Mouse (Mus musculus) left cerebral cortex, adult 11 months (tissue): ENCODE data around the gene Robo4.

ENCODE experiments used
- DNase-seq: peaks from one replicate; pipeline ENCODE4 v3.0.0; 2022; ENCODE audit warnings: low spot score

Robo4 gene

DNA sequence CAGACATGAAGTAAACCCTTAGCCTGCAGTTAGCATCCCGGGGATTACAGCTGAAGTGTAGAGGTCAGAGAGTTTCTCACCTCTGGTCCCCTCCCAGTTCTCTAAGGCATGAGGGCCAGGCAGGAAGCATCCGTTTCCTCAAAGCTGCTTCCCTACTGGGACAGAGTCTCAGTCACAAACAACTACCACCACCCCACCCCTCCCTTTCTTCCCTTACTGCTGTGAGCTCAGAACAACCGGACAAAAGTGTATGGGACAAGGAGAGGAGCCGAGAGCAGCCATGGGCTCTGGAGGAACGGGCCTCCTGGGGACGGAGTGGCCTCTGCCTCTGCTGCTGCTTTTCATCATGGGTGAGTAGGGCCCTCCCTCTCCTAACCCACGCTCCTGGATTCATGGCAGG lies at the start of gene Robo4:
Gene Robo4, plus strand, starts transcription at position 96 of the 400 bp plus-strand sequence.
- no peak for DNase-seq

DNA sequence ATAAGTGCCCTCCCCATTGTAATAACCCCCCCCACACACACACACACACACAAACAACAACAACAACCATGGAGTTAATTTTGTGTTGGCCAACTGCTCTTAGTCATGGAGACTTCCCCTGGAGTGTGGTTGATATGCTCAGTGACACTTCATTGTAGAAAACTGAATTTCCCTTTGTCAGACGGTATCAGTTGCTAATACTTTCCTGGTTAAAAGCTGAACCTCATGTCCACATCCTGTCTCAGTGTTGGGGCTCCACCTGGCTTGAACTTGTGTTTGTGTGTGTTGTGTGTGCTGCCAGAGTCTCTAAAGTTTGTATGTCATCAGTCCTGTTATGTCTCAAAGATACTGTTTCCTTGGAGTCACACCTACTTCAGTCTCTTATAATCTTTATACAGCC lies 47.2 kb upstream of the Robo4 start:
- no peak for DNase-seq

DNA sequence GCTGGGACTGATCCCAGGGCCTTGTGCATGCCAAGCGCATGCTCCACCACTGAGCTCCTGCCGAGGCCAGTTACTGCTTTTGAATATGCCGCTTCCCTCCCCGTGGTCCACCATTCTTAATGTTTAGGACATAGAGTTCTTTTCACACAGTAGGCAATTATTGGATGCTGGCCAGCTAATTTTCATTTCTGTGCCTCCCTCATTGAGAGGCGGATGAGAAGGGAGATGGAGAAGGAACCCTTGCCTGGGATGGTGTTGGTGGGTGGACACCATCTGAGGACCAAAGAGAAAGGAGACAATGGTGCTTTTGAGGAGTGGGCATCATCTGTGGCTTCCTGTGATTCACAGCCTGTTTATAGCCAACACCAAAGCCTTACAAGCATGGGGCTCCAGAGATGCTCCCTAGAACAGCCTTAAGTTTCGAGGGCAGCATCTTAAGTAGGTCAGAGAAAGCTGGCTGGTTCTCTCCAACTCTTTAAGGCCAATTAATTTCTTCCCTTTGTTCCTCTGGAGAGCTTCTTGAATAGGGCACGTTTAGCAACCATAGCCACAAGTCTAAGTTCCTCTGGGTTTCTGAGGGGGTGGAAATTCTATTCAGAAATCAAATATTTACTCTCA lies 42.9 kb upstream of the Robo4 start:
- no peak for DNase-seq

DNA sequence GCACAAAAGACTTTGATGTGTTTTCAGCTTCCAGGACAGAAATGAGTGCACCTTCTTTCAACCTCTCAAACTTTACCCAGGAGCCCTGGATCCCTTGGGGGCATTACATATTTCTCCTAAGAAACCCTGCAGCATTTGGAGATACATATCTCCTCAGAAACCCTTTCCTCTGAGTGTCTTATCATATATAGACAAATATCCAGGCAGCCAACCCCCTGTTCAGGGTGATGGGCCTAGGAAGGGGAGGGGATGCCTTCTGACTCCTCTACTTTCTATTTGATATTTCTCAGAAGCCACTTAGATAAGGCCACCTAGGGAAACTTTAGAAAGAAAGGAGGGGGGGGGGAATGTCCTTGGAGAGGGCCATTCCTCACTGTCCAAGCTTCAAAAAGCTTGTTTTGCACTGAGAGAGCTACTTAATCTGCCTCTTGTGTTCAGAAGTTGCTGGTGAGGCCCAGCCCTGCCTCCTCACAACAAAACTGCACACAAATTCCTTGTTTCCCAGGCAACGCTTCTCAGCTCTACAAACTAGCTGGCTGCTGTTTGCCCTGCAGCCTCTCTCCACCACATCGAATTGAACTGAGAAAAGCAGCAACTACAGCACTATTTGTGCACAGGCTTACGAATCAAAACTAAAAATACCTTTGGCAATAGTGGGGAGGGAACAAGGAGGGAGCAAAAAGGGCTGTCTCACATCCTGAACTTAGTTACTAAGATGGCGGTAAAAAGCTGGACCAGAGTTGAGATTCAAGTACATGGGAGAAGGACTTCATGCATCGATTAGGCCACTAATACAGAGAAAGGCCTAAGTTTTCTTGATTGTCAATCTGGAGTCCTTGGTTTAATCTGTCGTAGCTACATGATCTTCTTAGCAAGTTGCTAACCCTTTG lies 42.1 kb upstream of the Robo4 start:
- DNase-seq = peak; percentile 76

DNA sequence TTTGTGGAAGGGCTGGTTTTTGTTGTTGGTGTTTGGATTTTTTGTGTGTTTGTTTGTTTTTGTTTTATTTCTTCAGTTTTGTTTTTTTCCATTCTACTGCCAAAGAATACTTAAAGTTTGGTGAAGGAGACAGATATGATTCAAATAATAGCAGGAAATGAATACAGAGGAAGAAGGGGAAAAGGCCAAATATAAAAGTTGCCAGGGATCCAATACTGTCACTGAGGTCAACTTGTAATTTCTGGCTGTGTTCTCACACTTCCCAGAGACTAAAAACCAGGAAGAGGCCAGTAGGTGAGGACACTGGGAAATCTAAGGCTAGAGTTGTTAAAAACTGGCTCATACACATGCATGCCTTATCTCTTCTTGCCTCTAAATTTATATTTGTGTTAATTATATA lies 39.6 kb upstream of the Robo4 start:
- DNase-seq = no peak

DNA sequence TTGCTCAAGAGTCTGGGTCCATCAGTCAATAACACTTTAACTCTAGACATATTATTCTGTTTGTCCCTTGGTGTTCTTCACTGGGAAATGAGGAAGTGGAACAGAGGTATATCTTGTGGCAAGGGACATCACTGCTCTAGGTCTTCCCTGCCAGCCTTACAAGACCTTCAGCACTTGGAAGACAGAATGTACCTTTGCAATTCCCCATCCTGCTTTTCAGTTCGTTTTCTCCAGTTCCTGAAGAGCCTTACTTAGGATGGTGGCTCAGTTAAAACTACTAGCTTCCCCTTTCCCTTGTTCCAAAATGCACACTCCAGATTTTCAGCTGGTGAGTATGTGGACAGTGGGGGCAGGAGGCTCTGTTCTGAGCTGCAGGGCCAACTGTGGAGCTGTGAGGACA lies 38.8 kb upstream of the Robo4 start:
- DNase-seq = no peak

DNA sequence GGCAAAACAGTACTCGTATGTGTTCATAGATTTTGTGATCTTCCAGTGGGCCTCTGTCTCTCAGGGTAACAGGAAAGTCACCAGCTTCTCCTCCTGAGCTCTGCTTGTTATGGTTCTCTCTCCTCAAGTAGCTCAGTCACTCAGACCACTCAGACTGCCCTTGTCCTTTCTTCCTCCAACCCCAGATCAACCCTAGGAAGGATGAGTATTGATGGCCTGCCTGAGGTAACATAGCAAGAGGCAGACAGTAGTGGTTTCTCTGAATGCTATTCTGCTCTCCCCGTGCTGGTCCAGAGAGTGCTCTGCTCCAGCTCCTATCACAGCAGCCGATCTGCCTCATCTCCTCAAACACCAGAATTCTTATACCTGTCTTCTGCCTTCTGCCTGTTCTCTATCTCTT lies 38.1 kb upstream of the Robo4 start:
- DNase-seq = no peak

DNA sequence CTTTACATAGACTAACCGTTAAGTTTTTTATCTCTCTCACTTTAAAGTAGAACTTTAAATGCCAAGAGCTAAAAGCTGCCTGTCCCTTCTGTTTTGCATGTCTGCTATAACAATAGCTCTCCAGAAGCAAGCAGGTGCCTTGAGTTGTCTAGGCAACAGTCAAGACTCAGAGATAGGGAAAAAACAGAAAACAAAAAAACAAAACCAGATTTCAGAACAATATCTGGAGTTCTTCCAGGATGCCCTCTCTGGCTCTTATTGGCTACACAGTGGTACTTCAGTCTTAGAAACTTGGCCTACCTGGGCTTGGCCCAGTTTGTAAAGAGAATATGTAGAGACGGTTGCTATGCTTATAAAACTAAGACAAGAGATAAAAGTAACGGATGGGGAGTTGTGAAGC lies 37.3 kb upstream of the Robo4 start:
- no peak for DNase-seq

DNA sequence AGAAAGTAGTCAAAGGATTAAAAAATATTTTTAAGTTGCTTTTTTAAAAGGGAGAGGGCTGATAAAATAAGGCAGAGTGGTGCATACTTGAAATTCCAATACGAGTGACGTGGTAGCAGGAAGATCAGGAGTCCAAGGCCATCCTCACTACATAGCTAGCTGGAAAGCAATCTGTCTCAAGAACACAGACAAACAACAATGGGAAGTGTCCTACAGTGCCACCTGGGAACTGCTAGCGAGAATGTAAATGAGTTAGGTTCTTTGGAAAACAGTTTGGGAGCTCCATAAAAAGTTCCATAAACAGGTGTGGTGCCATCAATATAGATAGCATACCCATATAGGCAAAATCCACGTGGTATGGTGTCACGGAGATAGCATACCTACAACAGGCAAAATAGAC lies 36.0 kb upstream of the Robo4 start:
- DNase-seq = no peak

DNA sequence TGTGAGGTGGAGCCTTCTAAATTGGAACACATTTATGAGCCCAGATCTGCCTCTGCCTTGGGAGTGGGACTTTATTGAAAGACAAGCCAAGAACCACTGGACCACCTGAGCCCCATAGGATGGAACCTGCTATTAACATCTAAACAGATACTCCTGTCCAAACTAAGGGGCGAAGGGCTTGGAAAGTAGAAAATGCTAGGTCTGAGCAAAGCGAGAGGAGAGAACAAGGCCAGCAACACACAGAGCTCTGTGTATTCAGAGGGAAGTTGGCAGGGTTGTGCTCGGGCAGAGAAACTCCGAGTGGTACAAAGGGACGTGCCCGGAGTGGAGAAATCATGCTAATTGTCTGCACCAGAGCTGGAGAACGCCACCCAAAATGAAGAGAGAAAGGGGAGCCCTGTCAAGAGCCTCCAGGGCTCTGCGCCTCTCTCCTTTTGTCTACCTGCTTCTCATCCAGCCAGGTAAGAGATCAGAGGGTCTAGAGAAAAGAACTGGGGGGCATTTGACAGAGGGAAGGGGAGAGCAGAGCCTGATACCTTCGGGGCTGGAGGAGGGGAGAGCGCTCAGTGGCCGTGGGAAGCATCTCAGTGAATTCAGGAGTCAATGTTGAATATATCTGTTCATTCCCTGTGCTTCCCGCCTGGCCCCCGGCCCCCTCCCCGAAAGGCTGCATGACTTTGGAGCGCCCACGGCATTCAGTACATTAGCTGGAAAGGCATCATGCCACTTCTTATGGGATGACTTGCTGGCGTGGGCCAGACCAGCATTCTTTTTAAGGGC lies 34.2 kb upstream of the Robo4 start, which contains the start of gene Hepacam:
Gene Hepacam, plus strand, starts transcription at position 51 of the 780 bp plus-strand sequence.
- peak; percentile 65 for DNase-seq

DNA sequence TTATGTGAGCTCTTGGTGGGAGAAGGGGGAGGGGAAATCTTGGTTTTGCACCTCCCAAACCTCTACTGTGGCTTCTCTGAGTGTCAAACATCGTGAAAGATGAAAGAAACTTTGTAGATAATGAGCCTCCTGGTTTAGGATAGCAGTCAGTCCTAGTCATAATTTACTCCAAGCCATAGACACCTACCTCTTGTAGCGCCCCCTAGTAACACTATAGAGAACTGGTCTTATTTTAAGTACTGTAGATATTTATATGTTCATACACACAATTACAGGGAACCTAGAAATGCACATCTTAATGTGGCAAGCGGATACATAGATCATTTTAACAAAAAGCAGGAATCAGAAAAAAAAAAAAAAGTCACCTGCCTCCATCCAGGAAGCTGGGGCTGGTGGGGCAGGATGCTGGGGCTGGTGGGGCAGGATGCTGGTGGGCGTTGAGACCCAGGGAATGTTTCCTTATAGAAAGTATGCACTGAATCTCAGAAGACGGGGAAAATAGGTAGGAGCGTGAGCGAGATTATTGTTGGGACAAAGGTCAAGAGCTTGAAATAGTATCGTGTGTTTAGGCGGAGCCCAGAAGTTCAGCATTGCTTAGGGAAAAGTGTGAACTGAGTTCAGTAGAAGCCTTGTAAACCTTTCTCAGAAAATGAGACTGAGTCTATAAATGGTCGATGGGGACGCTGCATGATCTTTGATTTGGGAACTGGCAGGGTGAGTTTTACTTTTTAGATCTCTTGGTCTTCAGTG lies 33.4 kb upstream of the Robo4 start:
- no peak for DNase-seq

DNA sequence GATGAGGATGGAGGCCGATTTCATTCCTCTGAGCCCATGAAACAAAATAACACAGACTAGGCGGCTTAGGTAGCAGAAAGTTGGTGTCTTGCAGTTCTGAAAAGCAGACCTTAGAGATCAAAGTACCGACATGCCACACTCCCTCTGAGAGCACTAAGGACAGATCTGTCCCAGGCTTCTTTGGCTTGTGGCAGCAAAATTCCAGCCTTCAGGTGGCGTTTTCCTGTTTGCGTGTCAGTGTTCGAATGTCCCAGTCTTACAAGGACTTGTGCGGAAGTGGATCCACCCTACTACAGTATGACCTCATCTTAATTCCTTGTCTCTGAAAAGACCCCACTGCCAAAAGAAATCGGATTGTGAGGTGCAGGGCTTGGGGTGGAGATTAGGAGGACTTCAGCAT lies 32.8 kb upstream of the Robo4 start:
- no peak for DNase-seq

DNA sequence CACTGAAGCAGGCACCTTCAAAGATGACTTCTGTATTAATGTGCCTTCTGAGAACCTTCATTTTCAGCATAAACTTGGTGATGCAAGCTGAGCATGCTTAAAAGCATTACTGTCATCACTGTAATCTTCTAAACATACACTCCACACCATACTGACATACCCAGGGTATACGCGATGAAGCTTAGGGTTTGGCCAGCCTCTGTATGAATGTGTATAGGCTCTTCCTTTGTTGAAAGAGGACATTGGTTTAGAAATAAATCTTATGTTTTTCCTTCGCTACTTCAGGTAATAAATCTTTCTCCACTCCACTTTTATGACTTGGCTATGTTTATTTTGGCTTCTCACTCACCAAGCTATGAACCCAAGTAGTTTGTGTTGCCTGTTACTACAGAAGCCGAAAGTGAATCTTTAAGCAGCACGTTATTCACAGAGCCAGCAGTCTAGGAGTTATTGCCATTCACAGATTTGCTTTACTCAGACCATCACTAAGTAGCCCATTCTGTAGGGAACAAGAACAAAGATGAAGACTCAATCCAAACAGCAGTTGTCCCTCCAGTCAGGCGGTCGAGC lies 30.4 kb upstream of the Robo4 start:
- DNase-seq = no peak

DNA sequence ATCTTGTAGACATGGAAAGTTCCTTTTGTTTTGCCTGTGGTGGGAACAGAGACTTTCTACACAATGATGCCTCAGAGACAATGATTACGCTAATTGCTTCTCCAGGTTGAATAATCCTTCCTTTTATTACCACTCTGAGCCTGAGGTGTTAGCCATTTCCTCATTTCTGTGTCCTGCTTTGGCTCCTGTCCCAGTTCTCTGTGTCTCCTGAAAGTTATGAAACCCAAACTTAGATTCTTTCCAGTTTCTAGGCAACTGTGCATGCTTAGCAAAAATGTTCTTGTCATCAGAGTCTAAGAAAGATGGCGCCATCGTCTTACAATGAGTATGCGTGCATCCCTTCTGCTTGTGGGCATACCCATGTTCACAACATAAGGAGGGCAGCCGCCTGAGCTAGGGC lies 26.0 kb upstream of the Robo4 start:
- DNase-seq = no peak

DNA sequence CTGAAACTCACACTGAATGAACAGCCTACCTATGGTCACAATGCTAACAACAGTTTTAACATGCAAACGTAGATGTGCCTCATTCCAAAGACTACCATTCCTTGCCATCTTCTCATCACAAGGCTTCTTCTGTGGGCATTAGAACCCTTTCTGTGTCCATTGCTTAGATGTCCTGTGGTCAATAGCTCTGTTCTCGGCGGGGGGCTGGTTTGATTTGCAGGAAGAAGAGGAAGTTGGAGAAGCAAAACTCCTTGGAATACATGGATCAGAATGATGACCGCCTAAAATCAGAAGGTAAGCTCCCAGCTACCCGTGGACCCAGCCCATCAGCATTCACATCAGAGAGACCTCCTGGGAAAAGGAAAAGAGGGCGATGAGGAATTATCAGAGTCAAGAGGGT lies 18.5 kb upstream of the Robo4 start:
- no peak for DNase-seq

DNA sequence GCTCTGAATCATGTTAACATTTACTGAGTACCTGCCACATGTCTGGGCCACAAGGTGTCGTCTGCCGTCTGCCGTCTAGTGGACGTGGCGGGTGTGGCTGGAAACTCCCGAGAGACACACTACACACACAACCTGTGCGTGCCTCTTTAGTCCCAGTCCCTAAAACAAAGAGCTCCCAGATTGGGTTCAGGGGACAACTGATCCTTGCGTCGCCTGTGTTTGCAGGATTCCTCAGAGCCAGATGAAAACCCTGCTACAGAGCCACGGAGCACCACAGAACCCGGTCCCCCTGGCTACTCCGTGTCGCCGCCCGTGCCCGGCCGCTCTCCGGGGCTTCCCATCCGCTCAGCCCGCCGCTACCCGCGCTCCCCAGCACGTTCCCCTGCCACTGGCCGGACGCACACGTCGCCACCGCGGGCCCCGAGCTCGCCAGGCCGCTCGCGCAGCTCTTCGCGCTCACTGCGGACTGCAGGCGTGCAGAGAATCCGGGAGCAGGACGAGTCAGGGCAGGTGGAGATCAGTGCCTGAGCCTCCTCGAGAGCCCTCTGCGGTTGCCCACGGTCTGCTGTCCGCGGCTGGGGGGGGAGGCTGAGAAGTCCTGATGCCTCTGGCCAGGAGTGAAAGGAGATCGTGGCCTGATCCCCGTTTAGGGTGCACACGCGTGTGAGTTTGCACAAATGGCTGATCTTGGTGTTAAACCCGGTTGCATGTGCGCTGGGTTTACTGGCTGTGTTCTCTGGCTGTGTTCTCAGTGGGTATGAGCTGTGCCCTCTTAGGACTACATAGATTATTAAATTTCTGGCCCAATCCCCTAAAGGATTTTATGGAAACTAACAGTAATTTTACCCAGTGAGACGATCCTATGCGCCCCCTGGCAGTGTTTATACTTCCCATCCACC lies 17.2 kb upstream of the Robo4 start:
- no peak for DNase-seq

DNA sequence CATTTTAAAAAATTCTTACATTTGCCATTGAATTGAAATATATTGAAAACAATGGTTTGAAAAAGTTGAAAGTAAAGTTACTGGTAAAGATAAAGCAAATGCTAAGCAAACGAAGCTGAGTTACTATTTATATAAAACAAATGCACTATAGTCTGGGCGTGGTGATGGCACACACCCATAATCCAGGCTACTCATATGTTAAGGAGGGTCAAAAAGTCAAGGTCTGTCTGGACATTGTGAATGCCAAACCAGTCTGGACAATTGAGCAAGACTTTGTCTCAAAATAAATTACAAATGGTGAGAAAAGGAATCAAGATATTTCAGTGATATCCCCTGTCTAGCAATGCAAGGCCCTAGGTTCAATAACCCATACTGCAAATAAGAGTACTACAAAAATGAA lies 10.8 kb upstream of the Robo4 start:
- no peak for DNase-seq

DNA sequence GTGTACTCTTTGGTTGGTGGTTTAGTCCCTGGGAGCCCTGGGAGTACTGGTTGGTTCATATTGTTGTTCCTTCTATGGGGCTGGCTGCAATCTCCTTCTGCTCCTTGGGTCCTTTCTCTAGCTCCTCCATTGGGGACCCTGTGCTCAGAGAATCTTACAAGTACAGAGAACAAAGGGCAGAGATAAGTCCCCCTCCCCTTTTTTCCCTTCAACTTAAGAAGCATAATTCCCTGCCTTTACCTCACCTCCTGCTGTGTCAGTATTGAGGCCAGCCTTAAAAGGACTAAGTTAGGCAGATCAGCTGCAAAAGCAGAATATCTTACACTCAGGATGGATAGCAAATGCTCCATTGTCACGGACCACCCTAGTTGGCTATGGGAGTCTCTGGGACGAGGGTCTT lies 9.6 kb upstream of the Robo4 start:
- no peak for DNase-seq

DNA sequence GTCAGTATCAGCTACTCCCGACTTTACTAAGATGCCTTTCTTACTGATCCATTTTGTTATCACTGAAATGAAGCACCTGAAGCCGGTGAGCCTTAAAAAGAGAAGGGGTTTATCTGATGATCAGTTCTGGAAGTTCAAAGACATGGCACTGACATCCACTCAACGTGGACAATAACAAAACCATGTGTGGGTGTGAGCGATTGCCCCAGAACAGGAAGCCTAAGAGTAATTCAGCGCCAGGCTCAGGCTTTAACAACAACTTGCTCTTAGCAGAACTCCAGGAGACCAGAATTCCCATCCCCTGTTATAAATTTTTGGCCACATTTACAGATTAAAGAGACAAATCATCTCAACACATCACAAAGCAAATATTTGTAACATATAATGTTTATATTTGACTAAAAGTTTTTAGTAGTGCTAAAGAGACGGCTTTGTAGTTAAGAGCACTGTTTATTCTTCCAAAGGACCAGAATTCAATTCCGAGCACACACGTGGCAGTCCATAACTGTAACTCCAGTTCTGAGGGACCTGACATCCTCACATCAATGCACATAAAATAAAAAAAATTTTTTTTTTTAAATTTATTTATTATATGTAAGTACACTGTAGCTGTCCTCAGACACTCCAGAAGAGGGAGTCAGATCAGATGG lies 8.1 kb upstream of the Robo4 start:
- no peak for DNase-seq

DNA sequence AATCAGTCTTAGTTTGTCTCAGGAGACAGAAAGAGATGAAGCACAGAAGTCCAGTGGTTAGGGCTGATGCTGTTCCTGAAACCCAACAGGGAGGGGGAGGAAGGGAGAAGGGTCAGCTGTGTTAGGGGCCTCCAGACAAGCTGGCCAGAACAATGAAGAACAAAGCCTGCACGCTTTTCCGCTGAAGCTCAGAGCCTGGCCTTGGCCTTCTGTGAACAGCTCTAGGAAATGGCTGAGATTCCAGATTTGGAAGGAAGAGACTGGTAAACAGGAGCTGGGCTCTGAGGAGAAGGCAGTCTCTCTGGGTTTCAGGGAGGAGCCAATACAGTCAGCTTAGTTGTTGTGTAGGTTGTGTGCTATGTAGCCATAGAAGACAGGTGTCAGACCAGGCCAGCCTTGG lies 1.1 kb upstream of the Robo4 start:
- no peak for DNase-seq
